Mouse (Mus musculus) monocyte, adult 5-6 weeks (primary cell): ENCODE results near the gene Stx1b. TPM values are rescaled to one million over a fixed set of nuclear protein-coding genes. Genes with fewer than 3 reads are reported as not detected.
"Not testable (repeated sequence)": the region's sequence is repeated elsewhere in the genome, so short reads cannot be mapped to it uniquely, and the experiment has no call there.

Experiments
- ATAC-seq: fragments of 153-309, 156-312 bp; replicated peaks from 2 replicates; pipeline ENCODE4 v1.8.0; 2017; ENCODE audit warnings: mild to moderate bottlenecking; ENCODE audit not compliant: low TSS enrichment, insufficient number of reproducible peaks, severe bottlenecking, poor library complexity, low FRiP score
- total RNA-seq: library from RNA; stranded (forward); fragments of 200-1000, 200-491, 200-594 nt; gene quantifications from 3 replicates; pipeline ENCODE4 v1.2.3, GENCODE M21; 2017

Gene Stx1b
- total RNA-seq, 1 experiment from 2014 or later = not detected

DNA sequence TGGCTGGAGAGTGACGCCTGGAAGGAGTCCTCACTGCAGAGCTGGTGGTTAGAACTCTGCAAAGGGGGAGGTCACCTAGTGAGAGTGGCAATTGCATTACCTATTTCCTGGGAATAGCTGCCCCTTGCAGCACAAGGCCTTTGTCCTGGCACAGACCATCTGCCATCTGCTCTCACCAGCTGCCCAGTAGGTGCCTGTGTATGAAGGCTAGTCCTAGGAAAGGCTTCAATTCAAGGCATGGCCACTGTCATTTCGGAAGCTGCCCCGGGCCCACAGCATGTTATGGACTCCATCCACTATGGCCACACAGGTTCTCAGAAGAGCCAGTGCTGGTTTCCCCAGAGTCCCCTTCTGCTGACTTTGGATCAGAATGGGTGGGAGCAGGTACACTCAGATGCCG, 25.8 kb downstream of the Stx1b start:
- no peak for ATAC-seq

DNA sequence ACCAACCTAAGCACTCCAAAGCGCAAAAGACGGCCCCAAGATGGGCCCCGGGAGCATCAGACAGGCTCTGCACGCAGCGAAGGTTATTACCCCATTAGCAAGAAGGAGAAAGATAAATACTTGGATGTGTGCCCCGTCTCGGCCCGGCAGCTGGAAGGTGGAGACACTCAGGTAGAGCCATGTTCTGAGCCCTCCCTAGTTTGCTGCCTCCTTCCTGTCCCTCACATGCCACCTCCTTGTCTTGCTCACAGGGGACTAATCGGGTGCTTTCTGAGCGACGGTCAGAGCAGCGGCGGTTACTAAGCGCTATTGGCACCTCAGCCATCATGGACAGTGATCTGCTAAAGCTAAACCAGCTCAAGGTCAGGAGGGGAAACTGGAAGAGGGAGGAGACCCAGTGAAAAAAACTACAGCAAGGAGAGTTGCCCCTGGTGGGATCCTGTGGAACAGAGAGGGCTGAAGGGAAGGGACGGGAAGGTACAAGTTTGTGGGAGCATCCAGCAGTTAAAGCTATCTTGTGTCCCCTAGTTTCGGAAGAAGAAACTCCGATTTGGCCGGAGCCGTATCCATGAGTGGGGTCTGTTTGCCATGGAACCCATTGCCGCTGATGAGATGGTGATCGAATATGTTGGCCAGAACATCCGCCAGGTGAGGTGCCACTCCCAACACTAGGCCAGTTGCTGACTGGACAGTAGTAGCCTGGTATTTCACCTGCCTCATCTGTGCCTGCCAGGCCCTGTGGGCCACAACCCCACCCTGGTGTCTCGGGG, 27.1 kb downstream of the Stx1b start:
- ATAC-seq = no peak

DNA sequence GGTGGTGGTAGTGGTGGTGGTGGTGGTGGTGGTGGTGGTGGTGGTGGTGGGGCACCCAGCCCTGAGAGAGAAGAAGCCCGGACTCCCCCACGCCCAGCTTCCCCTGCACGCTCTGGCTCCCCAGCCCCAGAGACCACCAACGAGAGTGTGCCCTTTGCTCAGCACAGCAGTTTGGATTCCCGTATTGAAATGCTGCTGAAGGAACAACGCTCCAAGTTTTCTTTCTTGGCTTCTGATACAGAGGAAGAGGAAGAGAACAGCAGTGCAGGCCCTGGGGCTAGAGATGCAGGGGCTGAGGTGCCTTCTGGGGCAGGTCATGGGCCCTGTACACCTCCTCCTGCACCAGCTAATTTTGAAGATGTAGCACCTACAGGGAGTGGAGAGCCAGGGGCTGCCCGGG, 39.0 kb downstream of the Stx1b start, which contains the start of gene Gm49388:
Gene Gm49388 (plus strand): TSS at position 301 of the 400 bp plus-strand sequence.
- ATAC-seq = no peak

DNA sequence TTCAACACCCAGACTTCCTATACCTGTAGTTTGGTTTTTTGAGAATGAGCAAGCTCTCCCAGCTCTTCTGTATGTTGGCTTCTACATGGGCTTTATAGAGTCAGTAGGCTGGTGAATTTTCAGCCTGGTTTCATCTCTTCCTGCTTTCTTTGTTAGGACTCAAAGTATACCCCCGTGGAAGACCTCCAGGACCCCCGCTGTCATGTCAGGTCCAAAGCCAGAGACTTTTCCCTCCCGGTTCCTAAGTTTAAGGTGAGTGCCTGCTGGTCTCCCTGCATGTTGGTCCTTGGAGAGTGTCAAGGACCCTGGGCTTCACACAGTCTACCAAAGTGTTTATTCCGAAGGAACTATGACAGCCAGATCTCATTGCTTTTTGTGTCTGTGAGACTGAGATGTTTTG, 46.0 kb downstream of the Stx1b start:
- ATAC-seq = no peak

DNA sequence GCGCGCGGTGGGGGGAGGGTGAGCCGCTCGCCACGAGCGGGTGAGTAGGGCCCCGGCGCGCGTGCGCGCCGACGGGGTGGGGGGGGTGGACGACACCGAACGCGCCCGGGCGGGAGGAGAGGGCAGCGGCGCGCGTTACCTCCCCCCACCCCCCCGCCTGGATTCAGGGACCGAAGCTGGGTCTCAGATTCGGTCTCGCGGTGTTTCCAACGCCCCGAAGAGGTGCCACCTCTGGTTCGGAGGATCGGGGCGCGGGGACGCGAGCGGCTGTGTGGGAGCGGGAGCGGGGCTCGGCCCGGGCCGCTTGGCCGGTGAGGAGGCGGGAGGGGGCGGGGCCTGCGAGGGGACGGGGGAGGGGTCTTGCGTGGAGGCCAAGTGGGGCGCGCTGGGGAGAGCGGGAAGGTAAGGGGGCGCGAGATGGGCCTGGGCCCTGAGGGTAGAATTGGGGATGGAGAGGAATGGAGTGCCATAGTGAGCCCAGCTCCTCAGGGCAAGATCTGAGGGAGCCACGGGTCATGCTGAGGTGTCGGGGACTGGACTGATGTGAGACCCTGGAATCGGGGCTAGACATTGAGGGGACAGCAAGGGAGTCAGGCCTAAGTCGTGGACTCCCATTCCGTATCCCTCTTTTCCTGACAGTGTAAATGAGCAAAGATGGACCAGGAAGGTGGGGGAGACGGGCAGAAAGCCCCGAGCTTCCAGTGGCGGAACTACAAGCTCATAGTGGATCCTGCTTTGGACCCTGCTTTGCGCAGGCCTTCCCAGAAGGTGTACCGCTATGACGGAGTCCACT, 46.7 kb downstream of the Stx1b start:
- no peak for ATAC-seq

DNA sequence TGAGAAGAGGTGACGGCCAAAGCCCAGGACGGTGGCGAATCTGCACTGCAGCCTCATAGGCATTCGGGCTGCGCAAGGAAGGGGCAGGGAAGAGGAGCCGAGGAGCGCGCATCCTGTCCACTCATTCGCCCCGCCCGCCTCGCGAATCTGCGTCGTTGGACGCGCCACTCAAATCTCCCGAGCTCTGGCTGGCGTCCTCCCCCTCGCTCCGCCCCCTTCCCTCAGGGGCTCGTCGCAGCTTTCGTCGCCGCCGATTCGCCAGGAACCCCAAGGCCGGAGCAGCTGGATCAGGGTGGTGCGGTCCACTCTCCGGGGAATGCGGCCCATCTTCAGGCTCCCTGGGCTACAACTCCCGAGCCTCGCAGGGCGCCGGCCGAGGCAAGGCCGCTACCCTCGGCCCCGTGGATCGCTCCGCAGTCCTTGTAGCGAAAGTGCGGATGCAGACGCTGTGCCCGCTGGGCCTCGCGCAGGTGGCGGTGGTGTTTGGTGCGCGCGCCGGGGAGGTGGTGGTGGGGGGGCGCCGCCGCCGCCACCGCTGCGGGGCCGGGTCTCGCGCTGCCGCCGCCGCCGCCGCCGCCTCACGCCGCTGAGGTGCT, 47.4 kb downstream of the Stx1b start:
- peak; percentile 87 for ATAC-seq

DNA sequence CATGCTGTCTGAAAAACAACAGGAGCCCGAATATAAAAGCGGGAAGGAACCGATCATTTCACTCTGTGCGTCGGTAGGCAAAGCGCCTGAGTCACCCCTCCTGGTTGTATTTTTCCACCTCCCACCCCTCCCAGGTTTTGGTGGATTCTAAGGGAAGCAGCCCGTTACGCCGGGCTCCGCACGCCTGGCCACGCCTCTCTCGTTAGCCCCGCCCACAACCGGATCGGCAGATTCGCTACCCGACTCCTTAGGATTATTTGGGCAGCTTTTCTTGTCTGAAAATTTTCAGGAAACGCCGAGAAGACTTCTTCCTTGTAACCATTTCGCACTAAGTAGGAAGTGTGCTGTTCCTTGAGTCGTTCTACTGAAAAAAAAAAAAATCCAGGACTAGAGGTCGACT, 47.9 kb downstream of the Stx1b start, which contains the start of gene Setd1a:
Gene Setd1a (plus strand): TSS at position 245 of the 400 bp plus-strand sequence.
- peak; percentile 37; the same call in 1 of the 2 replicates for ATAC-seq

DNA sequence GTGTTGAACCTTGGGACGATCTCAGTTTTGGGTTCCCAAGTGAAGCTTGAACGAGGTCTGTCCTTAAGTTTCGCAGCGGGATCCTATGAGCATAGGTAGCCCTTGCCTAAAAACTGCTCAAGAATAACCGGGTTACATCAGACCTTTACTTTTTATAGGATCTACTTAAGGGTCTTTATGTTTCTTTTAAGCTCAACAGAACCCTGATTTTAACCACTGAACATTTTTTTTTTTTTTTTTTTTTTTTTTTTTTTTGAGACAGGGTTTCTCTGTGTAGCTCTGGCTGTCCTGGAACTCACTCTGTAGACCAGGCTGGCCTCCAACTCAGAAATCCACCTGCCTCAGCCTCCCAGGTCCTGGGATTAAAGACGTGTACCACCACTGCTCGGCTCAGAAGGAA, 48.5 kb downstream of the Stx1b start:
- not testable (repeated sequence) for ATAC-seq

DNA sequence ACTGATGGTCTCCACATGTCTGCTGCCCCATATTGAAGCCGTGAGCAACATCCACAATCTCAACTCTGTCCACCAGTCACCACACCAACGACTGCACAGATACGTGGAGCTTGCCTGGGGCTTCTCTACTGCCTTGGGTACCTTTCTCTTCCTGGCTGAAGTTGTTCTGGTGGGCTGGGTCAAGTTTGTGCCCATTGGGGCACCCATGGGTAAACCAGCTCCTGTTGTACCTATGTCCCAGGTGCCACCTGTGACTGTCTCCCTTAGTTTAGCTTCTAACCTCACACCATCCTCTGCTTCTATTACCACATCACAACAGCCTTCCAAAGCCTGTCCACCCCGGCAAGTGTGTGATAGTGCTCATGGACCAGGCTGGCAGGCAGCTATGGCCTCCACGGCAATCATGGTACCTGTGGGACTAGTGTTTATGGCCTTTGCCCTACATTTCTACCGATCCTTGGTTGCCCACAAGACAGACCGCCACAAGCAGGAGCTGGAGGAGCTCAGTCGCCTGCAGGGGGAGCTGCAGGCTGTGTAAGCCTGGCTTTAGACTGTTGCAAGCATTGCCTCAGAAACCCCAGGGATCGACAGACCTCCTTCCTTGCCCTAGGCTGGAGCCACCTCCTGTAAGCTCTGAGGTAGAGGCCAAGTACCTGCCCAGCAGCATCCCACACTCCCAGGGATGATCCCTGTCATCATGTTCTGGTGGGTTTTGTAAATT, 50.5 kb downstream of the Stx1b start:
- 0 out of 2 replicates have a peak, but pooled peaks have one; percentile 9 for ATAC-seq

DNA sequence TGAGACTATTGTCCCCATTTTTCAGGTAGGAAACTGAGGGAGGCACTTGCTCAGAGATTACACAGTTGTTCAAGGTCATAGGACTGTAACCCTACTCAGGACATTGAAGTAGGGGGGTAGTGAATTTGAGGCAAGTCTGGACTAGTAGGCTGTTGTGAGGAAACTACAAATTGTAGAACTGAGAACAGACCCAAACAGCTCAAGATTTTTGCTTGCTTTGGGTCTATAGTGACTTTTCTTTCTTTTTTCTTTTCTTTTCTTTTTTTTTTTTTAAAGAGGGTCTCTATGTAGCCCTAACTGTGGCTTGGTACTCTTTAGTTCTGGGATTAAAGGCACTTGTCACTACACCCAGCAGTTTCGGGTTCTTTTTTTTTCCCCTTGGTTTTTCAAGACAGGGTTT, 51.8 kb downstream of the Stx1b start:
- no peak for ATAC-seq

DNA sequence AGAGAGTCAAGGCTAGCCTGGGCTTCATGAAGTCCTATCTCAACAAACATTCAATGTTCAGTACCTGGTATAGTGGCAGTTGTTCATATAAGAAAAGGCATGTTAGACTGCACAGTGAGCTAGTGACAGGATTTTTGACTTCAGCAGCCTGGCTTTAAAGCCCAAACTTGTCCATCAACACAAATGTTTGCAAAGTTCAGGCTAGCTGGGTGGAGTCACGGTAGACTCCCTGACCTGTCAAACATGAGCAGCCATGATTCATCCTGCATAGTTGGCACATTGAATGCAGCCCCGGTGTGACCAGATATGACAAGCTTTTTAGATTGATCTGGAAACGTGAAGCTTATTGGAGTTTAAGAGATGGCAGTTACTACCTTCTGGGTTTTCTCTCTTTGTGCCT, 52.3 kb downstream of the Stx1b start:
- ATAC-seq = no peak

DNA sequence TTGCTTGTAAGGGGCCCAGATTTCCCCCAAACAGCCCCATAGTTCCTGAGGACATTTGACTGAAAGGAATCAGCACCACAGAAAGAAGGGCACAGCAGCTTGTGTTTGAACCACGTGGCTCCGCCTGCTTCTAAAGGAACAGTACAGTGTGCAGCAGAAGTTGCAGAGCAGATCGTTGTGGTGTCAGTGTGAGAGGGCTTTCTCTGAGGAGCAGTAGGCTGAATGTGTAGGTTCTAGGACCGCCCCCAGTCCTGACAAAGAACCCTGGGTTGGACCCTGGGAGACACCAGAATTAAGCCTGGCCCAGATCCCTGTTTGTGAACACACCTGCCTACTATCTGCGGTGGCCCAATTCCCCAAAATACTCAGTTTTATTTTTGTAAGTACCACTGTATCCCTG, 53.1 kb downstream of the Stx1b start:
- no peak for ATAC-seq

DNA sequence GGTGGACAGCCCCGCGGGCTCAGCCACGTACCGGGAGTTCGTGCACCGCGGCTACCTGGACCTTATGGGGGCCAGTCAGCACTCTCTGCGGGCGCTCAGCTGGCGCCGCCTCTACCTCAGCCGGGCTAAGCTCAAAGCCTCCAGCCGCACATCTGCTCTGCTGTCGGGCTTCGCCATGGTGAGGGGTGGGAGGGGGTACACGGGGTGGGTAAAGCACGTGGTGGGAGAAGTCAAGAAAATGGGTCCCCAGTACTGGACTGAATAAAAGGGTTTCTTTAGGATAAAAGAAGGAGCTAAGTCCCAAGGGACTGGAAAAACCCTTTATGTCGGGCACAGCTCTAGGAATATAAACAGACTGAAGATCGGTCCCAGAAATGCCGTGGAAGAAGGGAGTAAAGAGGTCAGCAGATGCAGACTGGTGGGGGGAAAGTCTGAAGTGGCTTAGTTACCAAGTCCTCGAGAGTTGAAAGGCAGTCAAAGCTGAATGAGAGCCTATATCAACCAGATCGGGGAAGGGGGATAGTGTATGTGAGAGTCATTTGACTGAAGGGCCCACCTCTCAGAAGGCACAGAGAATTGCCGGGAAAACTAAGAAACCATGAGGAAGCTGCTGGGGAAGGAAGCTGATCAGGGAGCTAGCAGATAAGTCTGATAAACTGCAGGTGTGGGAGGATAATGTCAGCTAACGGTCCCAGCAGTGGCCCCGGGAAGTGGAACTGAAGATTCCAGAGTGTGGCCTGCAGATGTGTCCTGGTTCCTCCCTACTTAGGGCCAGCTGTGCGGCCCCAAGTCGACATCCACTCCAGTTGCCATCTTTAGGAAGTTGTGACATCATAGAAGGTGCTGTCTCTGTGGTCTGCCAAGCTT, 54.1 kb downstream of the Stx1b start:
- ATAC-seq = no peak

DNA sequence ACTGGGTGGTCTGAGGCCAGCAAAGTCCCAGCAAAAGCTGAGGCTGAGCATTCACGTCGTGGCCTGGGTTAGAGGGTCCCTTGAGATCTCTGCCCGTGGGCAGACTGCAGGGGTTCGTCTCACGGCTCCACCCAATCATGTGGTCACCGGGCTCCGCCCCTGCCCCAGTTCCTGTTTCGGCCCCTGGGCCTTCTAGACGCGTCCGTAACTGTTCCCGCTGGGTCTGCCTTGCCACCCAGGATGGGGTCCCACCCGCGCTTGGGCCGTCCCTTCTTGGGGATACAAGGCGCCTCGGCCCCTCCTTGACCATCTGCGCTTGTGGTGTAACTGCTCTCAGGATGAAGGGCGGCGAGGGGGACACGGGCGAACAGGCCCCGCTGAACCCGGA, 54.7 kb downstream of the Stx1b start, which contains the start of gene Orai3:
Gene Orai3 (plus strand): TSS at position 165 of the 388 bp plus-strand sequence.
- peak; percentile 62 for ATAC-seq

DNA sequence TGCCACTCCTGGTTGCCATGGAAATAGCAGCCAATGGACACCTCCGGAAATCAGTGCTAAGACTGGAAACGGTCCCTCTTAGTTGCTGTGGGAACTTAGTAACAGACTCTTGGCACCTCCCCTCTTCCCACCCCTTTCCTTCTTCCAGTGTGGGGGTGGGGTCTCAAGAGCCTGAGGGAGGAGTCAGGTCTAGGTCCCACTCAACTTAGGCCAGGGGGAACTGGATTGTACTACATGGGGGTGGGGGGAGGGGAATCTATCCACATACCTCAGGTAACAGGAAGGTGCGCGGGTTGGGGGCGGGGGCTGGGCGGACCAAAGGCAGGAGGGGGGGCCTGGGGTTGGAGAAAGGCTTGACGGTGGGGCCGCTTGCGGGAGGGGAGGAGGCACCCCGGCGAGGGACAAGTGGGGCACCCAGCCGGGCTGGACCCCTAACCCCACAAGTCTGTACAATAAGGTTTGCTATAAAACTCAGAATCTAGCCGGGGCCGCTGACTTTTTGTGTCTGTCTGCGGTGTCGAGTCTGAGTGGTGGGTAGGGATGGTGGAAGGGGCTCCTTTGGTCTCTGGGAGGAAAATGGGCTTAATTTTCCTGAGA, 55.3 kb downstream of the Stx1b start:
- peak; percentile 77 for ATAC-seq

DNA sequence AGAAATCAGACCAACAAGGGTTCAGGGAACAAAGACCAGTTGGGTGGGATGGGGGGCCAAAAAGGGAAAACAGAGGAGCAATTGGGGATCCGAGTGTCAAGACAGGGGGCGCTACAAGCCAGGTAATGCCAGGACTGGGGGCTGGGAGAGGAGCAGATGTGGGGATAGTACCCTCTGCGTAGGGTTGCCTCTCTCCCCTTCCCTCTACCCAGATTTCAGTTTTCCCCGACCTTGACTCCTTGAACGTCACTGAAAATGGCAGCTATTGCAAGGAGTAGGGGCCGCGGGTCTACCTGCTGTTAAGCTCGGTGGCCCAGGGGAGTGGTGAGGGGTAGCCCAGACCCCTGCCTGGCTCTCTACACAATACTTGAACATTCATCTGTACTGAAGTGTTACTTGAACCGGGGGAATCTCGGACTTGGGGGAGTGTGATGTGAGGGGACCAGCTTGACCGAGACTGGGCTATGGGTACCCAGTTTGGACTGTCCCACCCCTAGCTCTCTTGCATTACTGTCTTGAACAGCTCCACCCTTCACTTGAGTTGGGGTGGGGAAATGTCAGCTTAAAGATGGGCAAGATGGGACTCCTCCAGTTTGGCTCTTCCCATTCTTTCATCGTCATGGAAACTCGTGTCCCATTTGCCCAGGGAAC, 55.9 kb downstream of the Stx1b start:
- no peak for ATAC-seq

DNA sequence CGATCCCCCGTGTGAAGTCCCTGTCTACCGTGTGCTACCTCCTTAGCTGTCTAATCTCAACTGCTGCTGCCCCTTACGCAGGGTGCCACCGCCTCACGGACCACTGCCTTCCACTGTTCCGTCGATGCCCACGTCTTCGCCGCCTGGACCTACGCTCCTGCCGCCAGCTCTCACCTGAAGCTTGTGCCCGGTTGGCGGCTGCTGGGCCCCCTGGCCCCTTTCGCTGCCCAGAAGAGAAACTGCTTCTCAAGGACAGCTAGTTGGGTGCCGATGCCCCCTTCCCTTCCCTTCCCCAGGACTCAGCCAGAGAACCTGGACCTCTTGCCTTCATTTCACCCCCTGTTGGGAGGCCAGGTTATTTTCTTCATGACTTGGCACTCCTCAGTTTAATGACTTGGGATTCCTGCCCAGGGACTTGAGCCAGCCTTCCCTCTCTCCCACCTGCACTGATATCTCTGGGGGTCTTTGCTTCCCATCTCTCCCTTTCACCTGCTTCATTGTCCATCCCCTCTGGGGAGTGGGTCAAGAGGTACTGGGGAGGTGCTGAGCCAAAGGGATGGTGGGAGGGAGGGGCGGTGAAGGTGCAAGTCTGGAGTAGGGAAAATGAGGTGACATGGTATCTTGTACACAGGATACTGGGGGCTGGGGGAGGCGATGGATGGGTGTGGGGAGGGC, 56.5 kb downstream of the Stx1b start:
- no peak for ATAC-seq
